Mouse (Mus musculus) ES-Bruce4 (cell line): ENCODE measurements around the gene Sh3tc1.

ENCODE experiments used
- CTCF ChIP-seq: IDR thresholded peaks from one replicate; pipeline ENCODE4 v1.8.1; 2011; ENCODE audit warnings: low read depth, low read length
- EP300 ChIP-seq: IDR thresholded peaks from 2 replicates; pipeline ENCODE4 v1.6.1; 2011; ENCODE audit warnings: low read depth, low read length; ENCODE audit not compliant: insufficient read depth
- POLR2A ChIP-seq: IDR thresholded peaks from one replicate; pipeline ENCODE4 v1.8.1; 2011; ENCODE audit warnings: low read length; ENCODE audit not compliant: insufficient read depth

DNA sequence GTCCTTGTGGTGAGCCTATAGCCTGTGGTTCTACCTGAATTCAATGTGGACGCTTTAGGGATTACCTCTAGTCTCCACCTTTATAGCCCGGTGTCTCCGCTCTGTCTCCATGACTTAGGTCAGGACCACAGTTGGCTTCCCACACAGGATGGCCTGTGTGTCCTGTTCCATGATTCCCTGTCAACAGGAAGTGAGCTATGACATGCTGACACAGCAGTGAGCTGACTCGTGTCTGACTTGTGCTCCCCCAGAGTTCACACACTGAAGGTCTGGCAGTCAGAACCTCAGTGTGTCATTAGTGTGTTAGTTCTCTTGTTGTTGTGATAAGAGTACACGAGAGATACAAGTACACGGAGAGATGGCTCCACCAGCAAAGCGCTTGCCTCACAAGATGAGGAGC, 11.2 kb upstream of the Sh3tc1 start:
- TF ChIP-seq POLR2A = no peak
- TF ChIP-seq CTCF = no peak
- TF ChIP-seq EP300 = no peak
